Mouse (Mus musculus) embryonic facial prominence, embryonic 11.5 days (tissue): ENCODE data around the gene Klhl7. TPM values are rescaled to one million over a fixed set of nuclear protein-coding genes. Genes with fewer than 3 reads are reported as not detected.

Experiments used
- ATAC-seq: fragments of 200-750 bp; cut with Nextera tagmentation; replicated peaks from 2 replicates; pipeline ENCODE4 v1.8.0; 2017; ENCODE audit warnings: low read depth; ENCODE audit not compliant: insufficient number of reproducible peaks, low FRiP score, low TSS enrichment
- DNase-seq: peaks from one replicate; pipeline ENCODE4 v3.0.0-alpha.2; 2015; ENCODE audit warnings: low spot score
- H3K27ac ChIP-seq: fragments of 300-500 bp; sonication (generic); replicated peaks from 2 replicates; pipeline ENCODE4 v1.5.1; 2014; ENCODE audit warnings: mild to moderate bottlenecking, low read depth, low read length, control low read depth
- H3K27me3 ChIP-seq: fragments of 300-500 bp; sonication (generic); 2 replicates; pipeline ENCODE4 v1.6.1; 2014; ENCODE audit warnings: mild to moderate bottlenecking, low read length, moderate library complexity, mixed read lengths; ENCODE audit not compliant: control insufficient read depth, insufficient read depth
- H3K36me3 ChIP-seq: fragments of 300-500 bp; sonication (generic); replicated peaks from 2 replicates; pipeline ENCODE4 v1.6.1; 2014; ENCODE audit warnings: low read depth, mild to moderate bottlenecking, low read length, moderate library complexity, mixed read lengths; ENCODE audit not compliant: control insufficient read depth, insufficient read depth
- H3K4me1 ChIP-seq: fragments of 300-500 bp; sonication (generic); 2 replicates; pipeline ENCODE4 v1.6.1; 2014; ENCODE audit warnings: low read length, mixed read lengths; ENCODE audit not compliant: control insufficient read depth, insufficient read depth
- H3K4me2 ChIP-seq: fragments of 300-500 bp; sonication (generic); 2 replicates; pipeline ENCODE4 v1.6.1; 2014; ENCODE audit warnings: low read depth, mild to moderate bottlenecking, control low read depth, low read length, moderate library complexity
- H3K4me3 ChIP-seq: fragments of 300-500 bp; sonication (generic); 2 replicates; pipeline ENCODE4 v1.5.1; 2014; ENCODE audit warnings: low read depth, low read length, control low read depth
- H3K9ac ChIP-seq: fragments of 300-500 bp; sonication (generic); replicated peaks from 2 replicates; pipeline ENCODE4 v1.6.1; 2014; ENCODE audit warnings: mild to moderate bottlenecking, control low read depth, low read length
- H3K9me3 ChIP-seq: fragments of 300-500 bp; sonication (generic); replicated peaks from 2 replicates; pipeline ENCODE4 v1.6.1; 2016; ENCODE audit warnings: mild to moderate bottlenecking, low read length, inconsistent platforms, mixed read lengths; ENCODE audit not compliant: control insufficient read depth
- WGBS: fragments of 180-500 bp; shearing (Covaris S2); extraction: QIAGEN DNeasy Blood & Tissue Kit; methylation state at CpG from one replicate; pipeline ENCODE4 v1.1.7; 2014; 5-methylcytosine and 5-hydroxymethylcytosine counted together
- polyA plus RNA-seq: library from polyadenylated mRNA; unstranded; fragments of >200 nt; fragmentation: Nextera tagmentation; extraction: Ambion mirVana; gene quantifications from 2 replicates; pipeline ENCODE4 v1.2.1, GENCODE M21; 2014

Gene Klhl7
- polyA plus RNA-seq, 1 experiment from 2014 or later: 87.5 TPM

- H3K4me1 ChIP-seq: no peaks in the 10 kb centered on the region
- WGBS: 53% methylated on average over 5 of the region's 5 CpGs
- no peak overlapping the region for H3K4me3 ChIP-seq
Measured at GRCm38 (mm10) chr5:24167263-24167662, 66.9 kb downstream of the Klhl7 start.

GRCm38 (mm10) chr5:24169881-24170280 is 69.5 kb downstream of the Klhl7 start:
- Histone ChIP-seq H3K36me3 (no peaks in the 10 kb centered on the region), H3K4me1 (no peaks in the 10 kb centered on the region), H3K4me2 (no peak overlapping the region), H3K4me3 (no peak overlapping the region), H3K9ac (no peak overlapping the region), H3K27ac (no peak overlapping the region), H3K9me3 (no peaks in the 10 kb centered on the region), H3K27me3 (no peaks in the 10 kb centered on the region)
- ATAC-seq (no peak), DNase-seq (no peak)
- 93% methylated on average over 6 of the region's 6 CpGs for WGBS

More at GRCm38 (mm10) chr5:24167263-24167662, 66.9 kb downstream of the Klhl7 start:
- H3K9me3 ChIP-seq: no peaks in the 10 kb centered on the region
- H3K27me3 ChIP-seq: no peaks in the 10 kb centered on the region
- H3K27ac ChIP-seq: no peak overlapping the region
- H3K9ac ChIP-seq: no peak overlapping the region
- DNase-seq (no peak), ATAC-seq (no peak)
- H3K36me3 ChIP-seq: no peaks in the 10 kb centered on the region
- H3K4me2 ChIP-seq: no peak overlapping the region

- Histone ChIP-seq H3K36me3 (no peaks in the 10 kb centered on the region), H3K9ac (no peak overlapping the region), H3K4me2 (no peak overlapping the region), H3K9me3 (no peaks in the 10 kb centered on the region), H3K27ac (no peak overlapping the region), H3K4me3 (no peak overlapping the region), H3K4me1 (no peaks in the 10 kb centered on the region), H3K27me3 (no peaks in the 10 kb centered on the region)
- no peak for DNase-seq
- no peak for ATAC-seq
Measured at GRCm38 (mm10) chr5:24172092-24172491, 71.7 kb downstream of the Klhl7 start.

- Histone ChIP-seq H3K4me3 (no peak overlapping the region), H3K4me2 (no peak overlapping the region), H3K36me3 (no peaks in the 10 kb centered on the region), H3K4me1 (no peaks in the 10 kb centered on the region), H3K9ac (no peak overlapping the region), H3K9me3 (no peaks in the 10 kb centered on the region), H3K27me3 (no peaks in the 10 kb centered on the region), H3K27ac (no peak overlapping the region)
- 94% methylated on average over 16 of the region's 16 CpGs for WGBS
- DNase-seq (no peak), ATAC-seq (no peak)
Measured at GRCm38 (mm10) chr5:24181514-24182295, 81.3 kb downstream of the Klhl7 start.

- Histone ChIP-seq H3K36me3 (no peaks in the 10 kb centered on the region; the same call in 1 of the 2 replicates), H3K27ac (no peak overlapping the region), H3K9ac (no peak overlapping the region)
Measured at GRCm38 (mm10) chr5:24182296-24182734, 81.9 kb downstream of the Klhl7 start.

GRCm38 (mm10) chr5:24183096-24183495 is 82.7 kb downstream of the Klhl7 start:
- H3K9ac ChIP-seq: no peak overlapping the region
- no peak for ATAC-seq
- no peaks in the 10 kb centered on the region for H3K27me3 ChIP-seq
- no peaks in the 10 kb centered on the region for H3K9me3 ChIP-seq
- H3K36me3 ChIP-seq: no peaks in the 10 kb centered on the region; the same call in 1 of the 2 replicates
- no peaks in the 10 kb centered on the region for H3K4me1 ChIP-seq
- 90% methylated on average over 6 of the region's 6 CpGs for WGBS
- no peak overlapping the region for H3K27ac ChIP-seq
- no peak for DNase-seq
- no peak overlapping the region for H3K4me2 ChIP-seq
- no peak overlapping the region for H3K4me3 ChIP-seq

More at GRCm38 (mm10) chr5:24182296-24182734, 81.9 kb downstream of the Klhl7 start:
- Histone ChIP-seq H3K4me1 (no peaks in the 10 kb centered on the region), H3K4me3 (no peak overlapping the region), H3K27me3 (no peaks in the 10 kb centered on the region), H3K9me3 (no peaks in the 10 kb centered on the region), H3K4me2 (no peak overlapping the region)
- 98% methylated on average over 8 of the region's 9 CpGs for WGBS
- DNase-seq (no peak), ATAC-seq (no peak)

- no peaks in the 10 kb centered on the region for H3K27me3 ChIP-seq
- no peak overlapping the region for H3K27ac ChIP-seq
- no peak for DNase-seq
- no peak for ATAC-seq
- no peak overlapping the region for H3K4me3 ChIP-seq
- WGBS: 88% methylated on average over 5 of the region's 5 CpGs
- no peak overlapping the region for H3K9ac ChIP-seq
- H3K9me3 ChIP-seq: no peaks in the 10 kb centered on the region
- H3K4me2 ChIP-seq: no peak overlapping the region
- no peaks in the 10 kb centered on the region; the same call in 1 of the 2 replicates for H3K36me3 ChIP-seq
- no peaks in the 10 kb centered on the region for H3K4me1 ChIP-seq
Measured at GRCm38 (mm10) chr5:24184011-24184410, 83.6 kb downstream of the Klhl7 start.

GRCm38 (mm10) chr5:24188476-24188875 is 88.1 kb downstream of the Klhl7 start:
- ATAC-seq (no peak), DNase-seq (no peak)
- Histone ChIP-seq H3K27ac (no peak overlapping the region), H3K4me3 (no peak overlapping the region), H3K27me3 (no peaks in the 10 kb centered on the region), H3K4me1 (no peaks in the 10 kb centered on the region), H3K4me2 (no peak overlapping the region), H3K9ac (no peak overlapping the region), H3K36me3 (no peaks in the 10 kb centered on the region; the same call in 1 of the 2 replicates), H3K9me3 (no peaks in the 10 kb centered on the region)
- 78% methylated on average over 4 of the region's 4 CpGs for WGBS
